Mouse (Mus musculus): ENCODE results near the gene Tlnrd1.

Gene Tlnrd1

DNA sequence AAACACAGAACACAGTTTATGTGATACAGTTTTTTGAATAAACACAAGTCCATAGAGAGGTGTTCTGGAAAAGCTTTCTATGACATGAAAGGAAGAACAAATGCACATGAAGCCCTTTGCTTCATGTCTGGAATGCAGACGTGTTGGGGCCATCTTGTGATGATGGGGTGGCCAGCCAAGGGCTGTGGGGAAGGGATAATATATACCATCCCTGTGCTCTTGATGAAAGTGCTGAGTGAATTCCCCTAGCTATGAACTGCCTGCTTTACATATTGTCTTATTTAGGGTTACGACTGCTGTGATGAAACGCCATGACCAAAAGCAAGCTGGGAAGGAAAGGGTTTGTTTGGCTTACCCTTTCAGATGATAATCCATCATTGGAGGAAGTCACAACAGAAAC, 39.3 kb downstream of the Tlnrd1 start:
- DNase-seq (ENCODE audit: low spot score), result no peak

DNA sequence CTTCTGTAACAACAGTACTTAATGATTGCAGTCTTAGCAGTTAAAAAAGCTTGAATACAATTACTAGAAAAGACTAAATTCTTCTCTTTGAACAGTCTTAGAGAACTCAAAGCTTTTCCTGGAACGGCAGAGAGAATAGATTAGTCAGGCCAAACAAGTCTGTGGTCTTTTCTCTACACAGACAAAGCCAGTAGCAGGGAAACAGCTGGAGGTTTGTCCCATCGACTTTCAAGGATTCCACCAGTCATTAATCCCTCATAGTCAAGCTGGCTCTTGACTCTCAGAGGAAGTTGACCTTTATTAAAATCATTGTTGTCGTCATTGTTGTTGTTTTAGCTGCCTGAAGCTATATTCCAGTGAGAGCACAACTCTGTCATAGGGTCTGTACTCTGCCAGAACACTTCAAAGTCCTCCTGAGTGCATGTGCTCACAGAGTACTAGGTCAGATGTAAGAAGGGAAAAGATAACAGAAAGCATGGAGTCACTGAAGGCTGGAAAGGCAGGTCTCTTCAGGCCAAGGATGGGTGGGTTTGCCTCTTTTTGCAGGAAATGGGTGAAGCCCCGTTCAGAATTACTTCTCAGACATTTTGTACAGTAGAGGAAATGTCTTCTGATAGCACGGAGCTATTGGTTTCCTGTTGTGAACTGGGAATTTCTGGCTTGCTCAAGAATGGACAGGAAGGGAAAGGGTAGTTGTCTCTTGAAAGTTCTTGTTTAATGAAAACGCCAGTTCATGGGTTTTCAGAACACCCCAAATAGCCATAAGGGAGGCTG, 41.4 kb downstream of the Tlnrd1 start:
- DNase-seq (ENCODE audit: low spot score), result no peak

DNA sequence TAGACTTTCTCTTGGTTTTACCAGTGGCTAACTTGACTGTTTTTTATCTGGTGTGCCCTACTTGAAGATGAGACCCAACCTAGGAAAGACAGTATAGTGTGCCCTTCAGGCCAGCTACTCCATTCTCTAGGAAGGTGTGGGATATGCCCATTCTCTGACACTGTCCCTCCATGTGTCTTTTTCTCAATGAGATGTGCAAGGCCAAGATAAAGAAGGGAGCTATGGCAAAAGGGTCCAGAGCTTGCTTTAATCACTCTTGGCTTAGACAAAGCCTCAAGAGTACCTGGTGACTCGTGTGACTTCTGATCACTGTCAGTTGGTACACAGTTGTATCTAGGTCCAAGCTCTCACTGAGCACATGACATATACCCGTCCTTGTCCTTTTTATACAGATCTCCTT, 44.0 kb downstream of the Tlnrd1 start:
- no peak for DNase-seq (ENCODE audit: low spot score)

DNA sequence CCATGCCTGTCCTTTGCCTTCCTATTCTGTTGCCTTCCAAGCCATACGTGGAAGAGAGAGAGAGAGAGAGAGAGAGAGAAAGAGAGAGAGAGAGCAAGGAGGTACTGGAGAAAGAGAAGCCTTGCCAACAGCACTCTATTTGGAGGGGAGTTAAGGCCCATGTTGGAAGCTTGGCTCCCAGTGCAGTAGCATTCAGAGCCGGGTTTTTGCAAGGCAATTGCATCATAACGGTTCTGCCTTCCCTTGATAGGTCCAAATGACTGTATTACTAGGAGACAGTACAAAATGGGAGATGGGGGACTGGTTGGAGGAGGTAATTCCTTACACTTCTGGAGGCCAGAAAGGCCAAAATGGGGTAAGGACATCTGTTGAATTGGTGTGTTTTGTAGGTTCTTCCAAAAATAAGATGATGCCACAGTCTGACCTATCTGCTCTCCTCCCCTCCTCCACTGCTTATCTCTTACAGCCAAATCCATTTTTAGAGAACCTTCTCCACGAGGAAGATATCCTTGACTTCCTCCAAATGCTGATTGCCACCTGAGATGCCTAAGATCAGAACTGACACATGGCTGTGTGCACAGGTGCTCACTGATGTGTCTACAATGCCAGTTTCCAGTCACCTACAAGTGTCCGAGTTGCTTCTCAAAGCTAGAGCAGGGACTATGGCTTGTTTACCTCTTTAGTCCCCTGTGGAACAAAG, 45.4 kb downstream of the Tlnrd1 start:
- no peak for DNase-seq (ENCODE audit: low spot score)

Data from ovary, postnatal 36 days (tissue).